Mouse (Mus musculus) frontal cortex, postnatal 25 days (tissue): ENCODE measurements around the gene Col5a2.
"Not testable (repeated sequence)": the region's sequence is repeated elsewhere in the genome, so short reads cannot be mapped to it uniquely, and the experiment has no call there.

ENCODE experiments used
- DNase-seq, 2 experiments: peaks; one replicate each; pipeline ENCODE4 v3.0.0; 2022; ENCODE audit warnings: low spot score in 2 of 2

The Col5a2 gene

GRCm38 (mm10) chr1:45429145-45429544 lies 73.9 kb downstream of the Col5a2 start:
- not testable (repeated sequence) for DNase-seq

GRCm38 (mm10) chr1:45423915-45424314 lies 79.2 kb downstream of the Col5a2 start:
- DNase-seq = no peak

- no peak for DNase-seq
Observed at GRCm38 (mm10) chr1:45420554-45420953, 82.5 kb downstream of the Col5a2 start.

- DNase-seq = no peak
Observed at GRCm38 (mm10) chr1:45419858-45420257, 83.2 kb downstream of the Col5a2 start.

- no peak for DNase-seq
Observed at GRCm38 (mm10) chr1:45381866-45382265, 121.2 kb downstream of the Col5a2 start.

- DNase-seq = no peak
Observed at GRCm38 (mm10) chr1:45379992-45380690, 122.9 kb downstream of the Col5a2 start.

GRCm38 (mm10) chr1:45365427-45365826 lies 137.7 kb downstream of the Col5a2 start:
- DNase-seq = no peak

- DNase-seq = no peak
Observed at GRCm38 (mm10) chr1:45363274-45363673, 139.8 kb downstream of the Col5a2 start.

GRCm38 (mm10) chr1:45359673-45360072 lies 143.4 kb downstream of the Col5a2 start:
- no peak for DNase-seq

- no peak for DNase-seq
Observed at GRCm38 (mm10) chr1:45359147-45359546, 143.9 kb downstream of the Col5a2 start.

- no peak for DNase-seq
Observed at GRCm38 (mm10) chr1:45358020-45358419, 145.1 kb downstream of the Col5a2 start.

- DNase-seq = no peak
Observed at GRCm38 (mm10) chr1:45355944-45356343, 147.1 kb downstream of the Col5a2 start.

GRCm38 (mm10) chr1:45329149-45329548 lies 173.9 kb downstream of the Col5a2 start:
- DNase-seq = no peak
